Mouse (Mus musculus): ENCODE measurements at regions not wholly inside any gene's neighbourhood (a gene's known extent, or its start where the extent isn't known, plus 50 kb on each side); places are given as distances from the start of the nearest gene placed in this dataset.

GRCm38 (mm10) chr4:54406151-54406550 is 538.7 kb upstream of the Zfp462 start:
- TF ChIP-seq CTCF (conservative IDR thresholded peaks at IDR 0.05; ENCODE audit: low read length) (no peak), POU5F1 (IDR thresholded peaks at IDR 0.05; ENCODE audit: borderline replicate concordance, low read length) (no peak)
